Mouse (Mus musculus): ENCODE measurements around the gene Angpt4. TPM values are rescaled to one million over a fixed set of nuclear protein-coding genes. Genes with fewer than 3 reads are reported as not detected.

Gene Angpt4
- polyA plus RNA-seq (2014; fragmentation: Illumina TruSeq; extraction: RNeasy Lipid Tissue Mini Kit (QIAGEN cat#74804); ENCODE audit: low read depth, low replicate concordance) = 0.17 TPM

GRCm38 (mm10) chr2:151910919-151911500 lies at the start of gene Angpt4:
Gene Angpt4 (plus strand): TSS chr2:151911210.

GRCm38 (mm10) chr2:151979470-151980354 lies 68.7 kb downstream of the Angpt4 start, which contains the start of gene Fam110a:
Gene Fam110a (minus strand): TSS chr2:151980219.

Other genes starting within 250 kb of the Angpt4 start
- gene Rad21l, start 242.7 kb upstream of the Angpt4 start, polyA plus RNA-seq (2014; fragmentation: Illumina TruSeq; extraction: RNeasy Lipid Tissue Mini Kit (QIAGEN cat#74804); ENCODE audit: low read depth, low replicate concordance) = 11.4 TPM
- not detected for gene Tmem74b, start 209.2 kb upstream of the Angpt4 start, polyA plus RNA-seq (2014; fragmentation: Illumina TruSeq; extraction: RNeasy Lipid Tissue Mini Kit (QIAGEN cat#74804); ENCODE audit: low read depth, low replicate concordance)
- 79.3 TPM for gene Psmf1, start 167.0 kb upstream of the Angpt4 start, polyA plus RNA-seq (2014; fragmentation: Illumina TruSeq; extraction: RNeasy Lipid Tissue Mini Kit (QIAGEN cat#74804); ENCODE audit: low read depth, low replicate concordance)
- gene Rspo4, start 68.3 kb upstream of the Angpt4 start, polyA plus RNA-seq (2014; fragmentation: Illumina TruSeq; extraction: RNeasy Lipid Tissue Mini Kit (QIAGEN cat#74804); ENCODE audit: low read depth, low replicate concordance) = 0.25 TPM
- gene Fam110a, start 69.0 kb downstream of the Angpt4 start, polyA plus RNA-seq (2014; fragmentation: Illumina TruSeq; extraction: RNeasy Lipid Tissue Mini Kit (QIAGEN cat#74804); ENCODE audit: low read depth, low replicate concordance) = 3.7 TPM
- gene Slc52a3, start 85.3 kb downstream of the Angpt4 start, polyA plus RNA-seq (2014; fragmentation: Illumina TruSeq; extraction: RNeasy Lipid Tissue Mini Kit (QIAGEN cat#74804); ENCODE audit: low read depth, low replicate concordance) = 9.6 TPM
- not detected for gene Scrt2, start 170.3 kb downstream of the Angpt4 start, polyA plus RNA-seq (2014; fragmentation: Illumina TruSeq; extraction: RNeasy Lipid Tissue Mini Kit (QIAGEN cat#74804); ENCODE audit: low read depth, low replicate concordance)
- 12.2 TPM for gene Srxn1, start 194.3 kb downstream of the Angpt4 start, polyA plus RNA-seq (2014; fragmentation: Illumina TruSeq; extraction: RNeasy Lipid Tissue Mini Kit (QIAGEN cat#74804); ENCODE audit: low read depth, low replicate concordance)
- gene Tcf15, start 232.4 kb downstream of the Angpt4 start, polyA plus RNA-seq (2014; fragmentation: Illumina TruSeq; extraction: RNeasy Lipid Tissue Mini Kit (QIAGEN cat#74804); ENCODE audit: low read depth, low replicate concordance) = not detected

Measured in testis, adult 10 weeks (tissue).